Mouse (Mus musculus): Measurements from ENCODE around the gene Hoxb3.
A peak's percentile ranks its signal among the peaks of the same experiment; 100 is the strongest.

The Hoxb3 gene

DNA sequence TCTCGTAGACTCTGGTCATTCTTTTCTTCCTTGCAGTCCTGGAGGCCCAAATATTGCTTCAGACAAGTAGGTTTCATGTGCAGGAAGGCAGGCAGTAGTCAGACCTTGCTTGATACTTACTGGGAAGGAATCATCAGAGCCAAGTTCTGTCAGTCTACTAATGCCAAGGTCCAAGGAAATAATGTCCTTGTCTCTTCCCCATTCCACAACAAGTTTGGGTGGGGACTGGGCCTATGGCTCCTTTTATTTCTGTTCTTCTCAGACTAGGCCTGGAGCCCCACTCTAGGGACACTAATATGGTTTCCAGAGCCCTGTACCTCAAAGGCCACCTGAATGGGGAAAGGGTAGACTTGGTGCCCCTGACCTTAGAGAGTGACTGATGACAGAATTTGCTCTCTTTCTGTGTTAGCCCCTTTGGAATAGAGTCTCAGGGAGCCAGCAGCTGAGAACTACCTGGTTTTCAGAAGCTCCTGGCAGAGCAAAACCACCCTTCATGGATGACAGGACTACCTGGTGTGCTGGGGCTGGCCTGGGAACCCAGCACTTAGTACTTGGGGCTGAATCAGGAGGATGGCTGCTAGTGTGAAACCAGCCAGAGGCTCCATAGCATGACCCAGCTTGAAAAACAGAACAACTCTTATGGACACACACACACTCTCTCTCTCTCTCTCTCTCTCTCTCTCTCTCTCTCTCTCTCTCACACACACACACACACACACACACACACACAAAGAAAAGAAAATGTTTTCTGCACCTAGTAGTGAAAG lies 34.5 kb upstream of the Hoxb3 start:
- no peak for DNase-seq (ENCODE audit: low read depth, low spot score)

DNA sequence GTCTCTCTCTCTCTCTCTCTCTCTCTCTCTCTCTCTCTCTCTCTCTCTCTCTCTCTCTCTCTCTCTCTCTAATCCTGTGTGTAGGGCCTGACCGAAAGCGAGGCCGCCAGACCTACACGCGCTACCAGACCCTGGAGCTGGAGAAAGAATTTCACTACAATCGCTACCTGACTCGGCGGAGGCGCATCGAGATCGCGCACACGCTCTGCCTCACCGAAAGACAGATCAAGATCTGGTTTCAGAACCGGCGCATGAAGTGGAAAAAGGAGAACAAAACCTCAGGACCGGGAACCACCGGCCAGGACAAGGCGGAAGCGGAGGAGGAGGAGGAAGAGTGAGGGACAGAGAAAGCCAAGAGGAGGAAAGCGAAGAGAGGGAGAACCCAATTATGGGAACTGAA lies 33.8 kb upstream of the Hoxb3 start:
- DNase-seq (ENCODE audit: low read depth, low spot score) = no peak

DNA sequence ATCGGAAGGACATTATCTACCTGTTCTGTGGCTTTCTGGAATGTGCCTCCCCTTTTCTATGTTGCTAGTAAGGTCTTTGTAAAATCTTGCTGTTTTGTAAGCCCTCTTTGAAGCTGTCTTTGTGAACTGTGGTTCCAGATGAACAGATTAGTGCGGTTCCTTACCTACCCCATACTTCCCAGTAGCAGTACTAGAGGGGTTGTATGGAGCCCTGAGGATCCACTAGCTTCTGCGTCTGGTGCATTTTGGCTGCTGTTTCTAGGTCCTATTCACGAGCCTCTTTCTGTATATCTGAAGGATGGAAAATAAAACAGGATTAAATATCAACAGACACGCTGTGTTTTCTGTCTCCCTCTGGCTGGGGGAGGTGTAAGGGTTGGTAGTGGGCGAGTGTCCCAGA lies 33.3 kb upstream of the Hoxb3 start:
- DNase-seq (ENCODE audit: low read depth, low spot score) = no peak

DNA sequence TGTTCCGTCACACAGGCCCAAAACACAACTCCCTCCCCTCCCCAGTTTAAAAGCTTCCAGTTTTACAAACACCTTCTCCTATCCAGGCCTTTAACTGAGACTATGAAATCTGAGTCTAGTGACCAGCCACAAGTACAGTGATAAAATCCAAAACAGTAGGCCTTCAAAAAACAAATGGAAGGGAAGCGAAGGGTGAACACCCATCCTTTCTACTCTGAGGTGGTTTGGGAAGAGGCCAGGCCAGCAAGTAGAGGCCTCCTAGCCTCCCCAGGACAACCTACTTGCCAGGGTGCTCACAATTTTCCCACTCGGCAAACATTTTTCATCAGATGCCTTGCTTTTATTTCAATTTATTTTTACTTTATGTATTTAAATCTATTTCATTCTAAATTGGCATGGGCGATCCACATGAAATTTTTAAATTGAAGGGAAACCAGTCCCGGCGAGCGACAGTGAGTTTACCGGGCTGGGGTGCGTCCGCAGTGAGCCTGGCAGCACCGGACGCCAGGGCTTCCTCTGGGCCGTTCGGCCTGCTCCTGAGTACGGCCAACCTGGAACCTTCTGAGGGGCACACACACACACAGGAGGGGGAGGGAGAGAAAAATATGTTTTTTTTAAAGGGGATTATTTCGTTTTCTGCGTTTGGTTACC lies 32.3 kb upstream of the Hoxb3 start:
- no peak for DNase-seq (ENCODE audit: low read depth, low spot score)

DNA sequence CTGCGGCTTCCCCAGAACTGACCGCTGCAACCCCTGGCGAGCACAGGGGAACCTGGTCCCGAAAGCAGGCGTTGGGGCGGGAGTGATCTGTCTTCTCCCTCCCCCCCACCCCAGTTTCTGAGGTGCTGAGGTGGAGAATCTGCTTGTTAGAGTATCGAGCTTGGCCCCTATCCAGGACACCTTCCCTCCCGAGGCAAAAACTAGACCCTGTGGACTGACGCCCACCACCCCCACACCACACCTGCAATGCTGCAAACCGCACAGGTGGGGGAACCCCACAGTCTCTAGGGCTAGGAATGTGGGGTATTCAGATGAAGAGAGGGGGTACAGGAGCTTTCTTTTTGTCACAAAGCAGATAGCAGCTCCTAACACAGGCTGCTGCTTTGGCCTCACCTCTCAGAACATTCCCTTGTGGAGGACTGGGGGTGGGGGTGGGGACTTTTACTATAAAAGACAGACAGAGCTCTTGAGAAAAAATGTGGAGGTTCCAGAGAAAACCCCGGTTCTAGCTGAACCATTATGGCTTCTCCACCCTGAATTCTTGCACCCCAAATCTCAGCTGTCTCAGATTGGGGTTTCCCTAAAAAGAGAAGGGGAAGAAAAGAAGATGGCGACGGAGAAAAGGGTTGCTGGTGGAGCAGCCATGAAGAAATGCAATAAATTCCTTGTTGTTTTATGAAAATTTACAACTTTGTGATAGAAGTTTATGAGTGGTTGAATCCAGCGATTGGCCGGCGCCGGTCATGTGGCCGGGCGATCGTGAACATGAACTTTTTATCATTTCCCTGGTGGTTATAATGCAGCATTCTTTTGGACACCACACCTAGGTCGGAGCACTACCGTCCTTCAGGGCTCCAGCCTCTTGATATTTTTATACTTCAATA lies 31.2 kb upstream of the Hoxb3 start, which contains the start of gene Hoxb6:
Gene Hoxb6 (plus strand): TSS at position 796 of the 884 bp plus-strand sequence.
- DNase-seq (ENCODE audit: low read depth, low spot score) = no peak

DNA sequence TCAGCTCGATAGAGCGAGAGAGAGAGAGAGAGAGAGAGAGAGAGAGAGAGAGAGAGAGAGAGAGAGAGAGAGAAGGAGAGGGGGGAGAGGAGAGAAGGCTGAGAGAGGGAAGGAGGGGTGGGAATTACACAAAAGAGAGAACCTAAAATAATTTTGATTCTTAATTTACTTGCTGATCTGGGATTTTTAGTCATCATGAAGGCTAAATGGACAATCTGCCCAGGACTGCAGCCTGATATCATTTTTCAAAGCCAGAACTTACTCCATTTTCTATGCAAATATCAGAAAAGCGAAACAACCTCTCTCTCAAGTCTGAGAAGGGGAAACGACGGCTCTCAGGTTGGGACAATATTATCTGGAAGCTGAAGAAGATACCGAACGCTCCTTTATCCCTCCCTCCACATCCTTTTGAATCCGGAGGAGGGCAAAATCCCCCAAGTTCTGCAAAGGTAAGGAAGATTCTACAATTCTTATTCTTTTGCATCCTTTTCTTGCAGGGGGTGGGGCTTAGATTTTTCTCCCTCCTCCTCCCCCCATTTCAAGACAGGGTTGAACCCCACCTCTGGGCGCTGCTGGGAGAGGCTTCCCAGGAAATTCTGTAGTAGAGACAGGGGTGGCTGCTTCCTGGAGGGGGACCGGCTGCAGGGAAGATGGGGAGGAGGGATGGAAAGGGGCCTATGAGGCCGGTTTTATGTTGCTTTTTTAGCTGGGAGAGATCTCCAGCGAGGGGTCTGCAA lies 30.4 kb upstream of the Hoxb3 start:
- DNase-seq (ENCODE audit: low read depth, low spot score) = no peak

DNA sequence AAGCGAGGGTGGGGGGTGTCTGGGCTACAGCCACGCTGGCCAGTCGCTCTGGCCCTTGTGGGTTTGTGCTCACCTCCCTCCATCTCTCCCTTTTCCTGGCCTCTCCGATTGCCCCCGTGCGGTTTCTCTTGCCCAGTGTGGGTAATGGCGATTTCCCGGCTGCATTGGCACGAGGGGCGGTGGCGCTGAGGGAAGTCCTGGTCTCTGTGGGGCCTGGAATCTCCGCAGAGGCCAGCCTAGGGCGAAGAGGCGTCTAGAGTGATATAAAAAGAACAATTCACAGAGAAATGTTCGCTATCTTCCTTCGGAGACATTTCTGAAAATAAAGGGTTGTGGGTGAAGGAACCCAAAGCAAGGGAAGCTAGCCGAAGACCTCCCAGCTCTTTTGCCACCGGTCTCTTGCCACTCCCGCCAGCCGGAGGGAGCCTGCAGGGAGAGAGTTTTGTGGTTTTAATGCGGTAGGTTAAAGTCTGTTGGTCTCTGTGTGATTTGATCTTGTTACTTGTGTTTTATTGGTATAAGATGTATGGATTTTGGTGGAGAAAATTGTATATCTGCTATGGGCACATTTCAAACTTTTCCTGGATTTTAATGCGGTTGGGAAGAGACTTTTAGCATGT lies 29.7 kb upstream of the Hoxb3 start:
- no peak for DNase-seq (ENCODE audit: low read depth, low spot score)

DNA sequence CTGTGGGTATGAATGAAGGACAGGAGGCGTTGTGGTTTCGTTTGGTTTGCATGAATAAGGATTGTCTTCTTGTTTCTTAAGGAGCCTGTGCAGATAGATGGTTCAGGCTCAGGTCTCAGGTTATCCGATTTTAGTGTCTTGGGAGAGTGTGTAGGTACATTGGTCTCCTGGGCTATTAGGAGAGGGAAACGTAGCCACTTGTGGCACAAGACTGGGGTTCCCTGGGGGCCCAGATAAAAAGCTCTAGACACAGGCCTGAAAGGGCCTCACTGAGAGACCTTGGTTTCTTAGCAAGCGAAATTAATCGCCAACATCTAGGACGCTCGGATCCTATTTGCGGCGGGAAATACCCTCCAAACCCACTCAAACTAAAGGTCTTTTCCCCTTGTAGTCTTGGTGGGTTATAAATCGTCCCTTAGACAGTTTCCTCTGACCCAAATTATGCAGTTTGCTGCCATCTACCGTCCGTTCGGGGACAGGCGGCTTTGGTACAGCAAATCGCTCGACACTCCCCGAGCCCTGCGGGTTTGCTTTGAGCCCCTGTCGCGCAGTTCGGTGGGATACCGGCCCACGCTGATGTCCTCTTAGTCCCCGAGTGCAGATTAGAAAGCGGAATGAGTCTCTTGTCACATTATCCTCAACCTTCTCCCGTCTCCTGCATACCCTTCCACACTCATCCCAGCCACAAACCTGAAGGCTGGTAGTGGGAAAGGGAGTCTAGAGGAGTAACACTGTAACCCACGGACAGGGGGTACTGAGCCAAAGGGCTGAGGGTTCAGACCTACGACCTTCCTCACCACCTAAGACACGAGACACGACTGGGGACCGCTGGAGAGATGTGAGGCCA lies 28.7 kb upstream of the Hoxb3 start:
- DNase-seq (ENCODE audit: low read depth, low spot score) = peak; percentile 22

DNA sequence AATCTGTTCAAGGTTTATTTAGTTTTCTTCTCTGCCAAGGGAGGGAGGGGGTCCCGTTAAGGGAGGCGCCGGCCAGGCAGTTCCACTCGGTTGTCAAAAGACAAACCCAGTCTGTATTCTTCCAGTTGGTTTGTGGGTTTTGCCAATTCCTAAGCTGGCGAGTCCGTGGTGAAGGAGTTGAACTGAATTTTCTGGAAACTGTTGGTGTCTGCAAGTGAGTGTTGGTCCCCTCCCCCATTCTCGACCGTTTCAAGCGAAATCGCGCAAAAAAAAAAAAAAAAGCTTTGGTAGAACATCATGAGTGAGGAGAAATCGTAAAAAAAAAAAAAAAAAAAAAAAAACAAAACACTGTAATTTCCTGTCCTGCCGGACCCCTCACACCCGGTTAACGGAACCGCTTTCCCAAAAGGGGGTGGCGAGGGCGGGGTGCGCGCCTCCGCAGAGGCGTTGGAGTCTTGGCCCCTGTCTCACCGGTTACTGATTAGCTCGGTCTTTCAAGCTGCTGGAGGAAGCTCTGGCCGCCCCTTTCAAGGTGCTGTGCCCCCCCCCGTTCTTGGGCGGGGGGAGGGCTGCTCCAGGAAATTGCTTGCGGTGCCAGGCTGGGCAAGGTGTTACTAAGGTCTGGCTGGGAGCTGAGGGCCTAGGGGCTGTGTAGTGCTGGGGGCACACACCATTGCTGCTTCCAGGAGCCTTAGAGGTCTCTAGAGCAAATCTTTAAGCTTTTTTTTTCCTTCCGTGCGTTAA lies 27.9 kb upstream of the Hoxb3 start:
- DNase-seq (ENCODE audit: low read depth, low spot score) = no peak

DNA sequence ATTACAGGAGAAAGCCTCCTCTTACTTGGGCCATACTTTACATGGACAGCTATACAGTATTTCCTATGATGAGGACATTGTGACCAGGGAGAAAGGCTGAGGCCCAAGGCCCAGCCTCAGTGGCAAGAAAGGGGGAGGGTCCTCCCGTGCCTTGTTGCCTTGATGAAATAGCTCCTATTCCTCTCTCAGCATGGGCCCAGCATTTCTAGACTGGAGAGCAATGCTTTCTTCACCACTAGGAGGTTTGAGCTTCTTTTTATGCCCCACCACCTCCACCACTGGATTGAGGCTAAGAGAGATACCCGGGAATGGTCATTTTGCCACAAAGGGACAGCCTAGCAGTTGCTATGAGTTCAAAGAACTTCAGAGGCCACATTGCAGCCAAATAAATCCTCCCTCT lies 26.1 kb upstream of the Hoxb3 start:
- DNase-seq (ENCODE audit: low read depth, low spot score) = no peak

DNA sequence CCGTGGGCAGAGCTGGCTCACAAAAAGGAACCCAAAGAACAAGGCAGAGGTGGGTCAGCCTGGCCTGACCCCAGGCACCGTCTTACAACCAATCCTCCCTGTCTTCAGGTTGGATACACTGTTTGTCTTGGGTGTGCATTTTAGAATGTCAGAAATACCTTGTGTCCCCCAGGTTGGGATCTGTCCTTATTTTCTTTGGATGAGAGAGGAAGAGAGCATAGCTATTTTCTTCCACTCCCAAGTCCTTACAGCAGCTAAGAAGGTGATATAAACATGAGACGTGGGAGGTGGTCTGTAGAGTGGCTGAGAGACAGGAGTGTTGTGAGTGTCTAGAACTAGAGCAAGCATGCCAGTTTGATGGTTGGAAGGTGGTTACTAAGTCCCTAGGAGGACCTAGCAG lies 25.7 kb upstream of the Hoxb3 start:
- DNase-seq (ENCODE audit: low read depth, low spot score) = no peak

DNA sequence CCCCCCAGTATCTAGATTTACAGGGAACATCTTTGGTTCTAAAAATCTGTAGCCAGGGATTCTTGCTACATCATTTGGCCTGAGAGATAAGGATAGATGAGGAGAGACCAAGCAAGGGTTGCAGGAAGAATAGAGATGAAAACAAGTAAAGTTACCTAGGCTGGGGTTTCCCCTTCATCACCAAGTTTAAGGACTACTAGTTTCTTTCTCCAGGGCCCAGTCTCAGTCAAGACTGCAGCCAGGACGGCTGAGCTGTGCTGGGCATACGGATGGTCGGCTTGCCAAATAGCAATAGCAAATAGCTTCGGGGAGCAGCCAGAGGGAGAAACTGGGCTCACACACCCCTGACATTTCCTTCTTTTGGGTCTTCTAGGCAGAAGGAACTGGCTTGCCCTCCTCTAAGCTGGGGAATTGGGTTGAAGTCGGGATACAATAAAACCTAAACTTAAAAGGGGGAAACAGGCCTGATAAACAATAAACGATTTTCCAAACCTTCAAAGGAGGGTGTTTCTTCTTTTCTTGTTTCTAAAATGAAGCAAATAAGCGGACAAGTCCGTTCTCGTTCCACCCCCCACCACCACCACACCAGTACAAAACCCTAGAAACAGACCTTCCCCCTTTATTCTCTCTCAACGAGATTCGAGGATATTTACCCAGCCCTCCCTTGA lies 25.0 kb upstream of the Hoxb3 start:
- DNase-seq (ENCODE audit: low read depth, low spot score) = no peak

DNA sequence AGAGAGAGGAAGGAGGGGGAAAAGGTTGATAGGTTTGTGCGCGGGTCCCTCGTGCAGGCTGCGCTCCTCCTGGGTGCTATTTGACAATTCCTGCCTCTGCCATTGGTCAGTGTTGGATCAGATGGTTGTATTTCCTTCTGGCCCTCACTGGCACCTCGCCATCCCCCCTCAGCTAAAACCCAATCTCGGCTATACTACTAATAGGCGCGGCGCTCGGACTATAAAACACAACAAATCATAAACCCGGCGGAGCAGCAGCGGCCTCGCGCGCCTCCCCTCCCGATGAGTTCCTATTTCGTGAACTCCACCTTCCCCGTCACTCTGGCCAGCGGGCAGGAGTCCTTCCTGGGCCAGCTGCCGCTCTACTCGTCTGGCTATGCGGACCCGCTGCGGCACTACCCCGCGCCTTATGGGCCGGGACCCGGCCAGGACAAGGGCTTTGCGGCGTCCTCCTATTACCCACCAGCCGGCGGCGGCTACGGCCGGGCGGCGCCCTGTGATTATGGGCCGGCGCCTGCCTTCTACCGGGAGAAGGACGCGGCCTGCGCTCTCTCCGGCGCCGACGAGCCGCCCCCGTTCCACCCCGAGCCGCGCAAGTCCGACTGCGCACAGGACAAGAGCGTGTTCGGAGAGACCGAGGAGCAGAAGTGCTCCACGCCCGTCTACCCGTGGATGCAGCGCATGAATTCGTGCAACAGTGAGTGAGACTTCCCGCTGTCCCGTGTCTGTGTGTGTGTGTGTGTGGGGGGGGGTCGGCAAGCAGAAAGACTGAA lies 24.0 kb upstream of the Hoxb3 start:
- DNase-seq (ENCODE audit: low read depth, low spot score) = no peak

DNA sequence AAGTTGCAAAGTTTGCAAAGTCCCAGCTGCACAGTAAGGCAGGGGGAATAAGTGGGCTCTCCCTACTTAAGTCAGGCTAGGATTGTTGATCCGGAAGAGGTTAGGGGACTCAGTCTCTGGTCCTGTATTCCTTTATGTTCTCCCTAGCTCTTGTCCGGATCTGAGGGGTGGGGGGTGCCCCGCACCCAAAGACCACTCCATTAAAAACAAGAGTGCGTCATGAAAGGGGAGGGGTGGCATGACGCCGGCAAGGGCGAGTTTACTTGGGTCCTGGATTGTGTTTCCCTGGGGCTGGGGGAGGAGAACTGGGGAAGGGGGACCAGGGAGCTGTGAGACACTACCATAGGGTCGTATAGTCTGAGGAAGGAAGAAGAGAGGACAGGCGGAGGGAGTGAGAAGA lies 23.3 kb upstream of the Hoxb3 start:
- DNase-seq (ENCODE audit: low read depth, low spot score) = no peak

DNA sequence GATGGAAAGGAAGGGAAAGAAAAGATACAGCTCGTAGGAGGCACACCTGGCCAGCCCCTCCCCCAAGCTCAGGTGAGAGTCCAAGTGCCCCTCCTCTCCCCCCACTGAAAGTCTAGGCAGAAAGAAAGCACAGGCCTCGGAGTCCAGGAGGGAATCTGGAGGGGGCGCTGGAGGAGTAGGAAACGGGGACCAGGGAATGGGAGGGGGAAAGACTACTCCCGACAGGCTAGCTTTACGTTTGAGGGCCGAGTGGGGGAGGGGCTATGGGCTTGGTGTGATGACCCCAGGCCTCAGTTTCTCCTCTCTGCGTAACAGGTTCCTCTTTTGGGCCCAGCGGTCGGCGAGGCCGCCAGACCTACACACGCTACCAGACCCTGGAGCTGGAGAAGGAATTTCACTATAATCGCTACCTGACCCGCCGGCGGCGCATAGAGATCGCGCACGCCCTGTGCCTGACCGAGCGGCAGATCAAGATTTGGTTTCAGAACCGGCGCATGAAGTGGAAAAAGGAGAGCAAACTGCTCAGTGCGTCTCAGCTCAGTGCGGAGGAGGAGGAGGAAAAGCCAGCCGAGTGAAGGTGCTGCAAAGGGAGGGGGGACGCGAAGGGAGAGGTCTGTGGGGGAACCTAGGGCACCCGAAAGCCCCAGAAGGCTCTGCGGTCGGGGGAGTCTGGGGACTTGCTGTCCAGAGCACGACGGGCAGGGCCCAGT lies 22.6 kb upstream of the Hoxb3 start:
- DNase-seq (ENCODE audit: low read depth, low spot score) = no peak

DNA sequence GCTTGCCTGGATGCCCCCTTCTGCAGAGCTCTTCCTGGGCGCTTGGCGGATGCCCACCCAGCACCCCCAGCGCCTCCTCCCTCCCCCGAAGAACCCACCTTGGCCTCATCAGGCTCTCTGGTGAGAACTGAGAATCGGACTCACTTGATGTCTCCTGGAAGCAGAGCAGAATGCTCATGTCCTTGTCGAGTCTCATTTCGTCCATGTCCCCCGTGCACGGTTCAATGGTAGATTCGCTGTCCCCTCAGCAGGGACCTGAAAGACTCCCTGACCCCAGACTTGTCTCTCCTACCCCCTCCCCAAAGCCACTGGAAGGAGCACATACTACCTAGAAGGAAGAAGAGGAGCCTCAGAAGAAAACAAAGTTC lies 22.1 kb upstream of the Hoxb3 start:
- DNase-seq (ENCODE audit: low read depth, low spot score) = no peak

DNA sequence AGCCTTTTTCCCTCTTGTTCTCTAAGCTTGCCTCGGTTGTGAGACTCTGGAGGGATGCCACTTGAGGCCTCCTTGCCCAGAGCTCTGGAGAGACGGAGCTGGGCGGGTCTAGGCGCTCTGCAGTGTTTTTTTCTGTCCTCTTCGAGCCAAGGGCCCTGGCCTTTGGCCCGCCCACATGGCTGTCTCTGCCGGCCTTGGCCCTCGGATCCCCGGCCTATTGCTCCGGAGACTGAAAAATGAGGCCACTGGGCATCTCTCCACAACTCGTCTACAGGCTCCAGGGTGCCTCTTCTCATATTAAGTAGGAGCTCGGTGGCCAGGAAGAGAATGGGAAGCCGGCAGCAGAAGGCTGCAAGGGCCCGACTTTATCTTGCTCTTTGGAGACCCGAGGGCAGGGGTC lies 21.3 kb upstream of the Hoxb3 start:
- no peak for DNase-seq (ENCODE audit: low read depth, low spot score)

All from retina, adult 2 months (tissue).